Mouse (Mus musculus) lung, postnatal 0 days (tissue): Measurements from ENCODE around the gene Elovl7.

Experiments used
- CTCF ChIP-seq: IDR thresholded peaks from 2 replicates; pipeline ENCODE4 v1.5.1; 2016; ENCODE audit warnings: antibody characterized with exemption, mild to moderate bottlenecking
- EP300 ChIP-seq: IDR thresholded peaks from 2 replicates; pipeline ENCODE4 v1.6.1; 2016; ENCODE audit warnings: antibody characterized with exemption, mild to moderate bottlenecking, control low read depth

GRCm38 (mm10) chr13:108320216-108320615, 106.0 kb downstream of the Elovl7 start:
- TF ChIP-seq EP300, result no peak
- no peak for TF ChIP-seq CTCF
